Mouse (Mus musculus) kidney, postnatal 0 days (tissue): ENCODE data around the gene Icosl. TPM values are rescaled to one million over a fixed set of nuclear protein-coding genes. Genes with fewer than 3 reads are reported as not detected.

ENCODE experiments used
- ATAC-seq: fragments of 200-750 bp; cut with Nextera tagmentation; replicated peaks from 2 replicates; pipeline ENCODE4 v1.8.0; 2017; ENCODE audit warnings: low read depth, moderate number of reproducible peaks, moderate TSS enrichment, moderate library complexity; ENCODE audit not compliant: low FRiP score
- DNase-seq: peaks from one replicate; pipeline ENCODE4 v3.0.0-alpha.2; 2016; ENCODE audit warnings: low spot score
- H3K27ac ChIP-seq: fragments of 300-500 bp; sonication (generic); 2 replicates; pipeline ENCODE4 v1.5.1; 2014; ENCODE audit warnings: mild to moderate bottlenecking
- H3K27me3 ChIP-seq: fragments of 300-500 bp; sonication (generic); 2 replicates; pipeline ENCODE4 v1.6.1; 2014; ENCODE audit warnings: low read length, mixed read lengths; ENCODE audit not compliant: insufficient read depth
- H3K36me3 ChIP-seq: fragments of 300-500 bp; sonication (generic); 2 replicates; pipeline ENCODE4 v1.6.1; 2014; ENCODE audit warnings: low read length, mixed read lengths; ENCODE audit not compliant: insufficient read depth
- H3K4me1 ChIP-seq: fragments of 300-500 bp; sonication (generic); replicated peaks from 2 replicates; pipeline ENCODE4 v1.6.1; 2014; ENCODE audit warnings: antibody characterized with exemption, low read length, mixed read lengths; ENCODE audit not compliant: insufficient read depth
- H3K4me2 ChIP-seq: fragments of 300-500 bp; sonication (generic); 2 replicates; pipeline ENCODE4 v1.6.1; 2014; ENCODE audit warnings: mild to moderate bottlenecking, low read length, moderate library complexity, mixed read lengths
- H3K4me3 ChIP-seq: fragments of 300-500 bp; sonication (generic); replicated peaks from 2 replicates; pipeline ENCODE4 v1.5.1; 2014; ENCODE audit warnings: low read depth, low read length
- H3K9ac ChIP-seq: fragments of 300-500 bp; sonication (generic); 2 replicates; pipeline ENCODE4 v1.6.1; 2014; ENCODE audit warnings: low read depth, low read length
- H3K9me3 ChIP-seq: fragments of 300-500 bp; sonication (generic); replicated peaks from 2 replicates; pipeline ENCODE4 v1.6.1; 2016; ENCODE audit warnings: low read length, inconsistent platforms, mixed read lengths
- CTCF ChIP-seq: IDR thresholded peaks from 2 replicates; pipeline ENCODE4 v1.5.1; 2016; ENCODE audit warnings: antibody characterized with exemption, low read depth, mild to moderate bottlenecking, moderate library complexity
- WGBS: fragments of 180-500 bp; shearing (Covaris S2); extraction: QIAGEN DNeasy Blood & Tissue Kit; methylation state at CpG from one replicate; pipeline ENCODE4 v1.1.7; 2014; 5-methylcytosine and 5-hydroxymethylcytosine counted together
- polyA plus RNA-seq: library from polyadenylated mRNA; unstranded; fragments of >200 nt; fragmentation: Nextera tagmentation; extraction: Ambion mirVana; gene quantifications from 2 replicates; pipeline ENCODE4 v1.2.1, GENCODE M21; 2015

Gene Icosl
- polyA plus RNA-seq, 1 experiment from 2014 or later = 6.5 TPM

- ATAC-seq = no peak
- 92% methylated on average over 5 of the region's 5 CpGs for whole genome bisulfite sequencing
Measured at GRCm38 (mm10) chr10:78126311-78126710, 57.2 kb downstream of the Icosl start.

GRCm38 (mm10) chr10:78127046-78127870 is 58.2 kb downstream of the Icosl start:
- Histone ChIP-seq H3K9ac (no peak overlapping the region), H3K9me3 (no peaks in the 10 kb centered on the region), H3K27ac (no peak overlapping the region), H3K4me3 (no peak overlapping the region), H3K4me2 (no peak overlapping the region), H3K36me3 (no peaks in the 10 kb centered on the region), H3K27me3 (no peaks in the 10 kb centered on the region), H3K4me1 (no peaks in the 10 kb centered on the region)
- no peak; the same call in 1 of the 2 replicates for ATAC-seq
- DNase-seq = no peak
- WGBS = 74% methylated on average over 9 of the region's 9 CpGs
- TF ChIP-seq CTCF = no peak

More at GRCm38 (mm10) chr10:78126311-78126710, 57.2 kb downstream of the Icosl start:
- Histone ChIP-seq H3K9ac (no peak overlapping the region), H3K27me3 (no peaks in the 10 kb centered on the region), H3K27ac (no peak overlapping the region), H3K9me3 (no peaks in the 10 kb centered on the region), H3K4me3 (no peak overlapping the region), H3K4me1 (no peaks in the 10 kb centered on the region), H3K4me2 (no peak overlapping the region), H3K36me3 (no peaks in the 10 kb centered on the region)
- no peak for TF ChIP-seq CTCF
- DNase-seq = no peak

GRCm38 (mm10) chr10:78127931-78128330 is 58.8 kb downstream of the Icosl start:
- 50% methylated on average over 1 of the region's 1 CpGs for WGBS
- no peak overlapping the region for H3K4me2 ChIP-seq
- DNase-seq = no peak

GRCm38 (mm10) chr10:78128647-78129046 is 59.5 kb downstream of the Icosl start:
- Histone ChIP-seq H3K36me3 (no peaks in the 10 kb centered on the region), H3K4me2 (no peak overlapping the region), H3K9me3 (no peaks in the 10 kb centered on the region), H3K9ac (no peak overlapping the region), H3K27ac (no peak overlapping the region), H3K27me3 (no peaks in the 10 kb centered on the region), H3K4me3 (no peak overlapping the region), H3K4me1 (no peaks in the 10 kb centered on the region)
- ATAC-seq (no peak), DNase-seq (no peak)
- WGBS = 91% methylated on average over 2 of the region's 2 CpGs
- no peak for TF ChIP-seq CTCF

More at GRCm38 (mm10) chr10:78127931-78128330, 58.8 kb downstream of the Icosl start:
- no peak for TF ChIP-seq CTCF
- no peak for ATAC-seq
- H3K27ac ChIP-seq = no peak overlapping the region
- no peak overlapping the region for H3K9ac ChIP-seq
- no peaks in the 10 kb centered on the region for H3K4me1 ChIP-seq
- H3K9me3 ChIP-seq = no peaks in the 10 kb centered on the region
- H3K36me3 ChIP-seq = no peaks in the 10 kb centered on the region
- no peaks in the 10 kb centered on the region for H3K27me3 ChIP-seq
- H3K4me3 ChIP-seq = no peak overlapping the region

- no peak overlapping the region for H3K27ac ChIP-seq
- no peaks in the 10 kb centered on the region for H3K36me3 ChIP-seq
- no peak for ATAC-seq
- whole genome bisulfite sequencing = 57% methylated on average over 11 of the region's 11 CpGs
- H3K4me3 ChIP-seq = no peak overlapping the region
- no peak overlapping the region for H3K4me2 ChIP-seq
- H3K4me1 ChIP-seq = peaks cover under 1% of the 10 kb centered on the region; the same call in 1 of the 2 replicates
- no peaks in the 10 kb centered on the region for H3K27me3 ChIP-seq
- TF ChIP-seq CTCF = no peak
- no peaks in the 10 kb centered on the region for H3K9me3 ChIP-seq
- H3K9ac ChIP-seq = no peak overlapping the region
- no peak for DNase-seq
Measured at GRCm38 (mm10) chr10:78129423-78129822, 60.3 kb downstream of the Icosl start.

GRCm38 (mm10) chr10:78129998-78130397 is 60.9 kb downstream of the Icosl start:
- H3K27ac ChIP-seq = no peak overlapping the region
- no peak overlapping the region for H3K4me3 ChIP-seq
- H3K27me3 ChIP-seq = no peaks in the 10 kb centered on the region
- H3K4me2 ChIP-seq = no peak overlapping the region
- WGBS = 79% methylated on average over 4 of the region's 4 CpGs
- H3K9me3 ChIP-seq = no peaks in the 10 kb centered on the region
- TF ChIP-seq CTCF = no peak
- H3K36me3 ChIP-seq = no peaks in the 10 kb centered on the region
- peaks cover 6% of the 10 kb centered on the region for H3K4me1 ChIP-seq
- H3K9ac ChIP-seq = no peak overlapping the region
- no peak for DNase-seq
- no peak for ATAC-seq

Other genes with a start within 250 kb of the Icosl start
- gene Krtap10-4, start 242.2 kb upstream of the Icosl start, polyA plus RNA-seq = not detected in 2 replicates
- gene Krtap10-10, start 233.4 kb upstream of the Icosl start, polyA plus RNA-seq = not detected in 2 replicates
- gene Gm36176, start 222.5 kb upstream of the Icosl start, polyA plus RNA-seq = not detected in 2 replicates
- not detected in 2 replicates for gene Gm10318, start 216.4 kb upstream of the Icosl start, polyA plus RNA-seq
- not detected in 2 replicates for gene Gm3285, start 207.3 kb upstream of the Icosl start, polyA plus RNA-seq
- 2.9 and 3.0 TPM in 2 replicates for gene Lrrc3, start 166.8 kb upstream of the Icosl start, polyA plus RNA-seq
- gene Trpm2, start 98.7 kb upstream of the Icosl start, polyA plus RNA-seq = 0.20 and 0.40 TPM in 2 replicates
- 29.8 and 32.0 TPM in 2 replicates for gene 1810043G02Rik, start 90.8 kb upstream of the Icosl start, polyA plus RNA-seq
- 78.8 and 86.6 TPM in 2 replicates for gene Pfkl, start 59.2 kb upstream of the Icosl start, polyA plus RNA-seq
- gene Dnmt3l, start 27.4 kb upstream of the Icosl start, polyA plus RNA-seq = 0.48 and 0.62 TPM in 2 replicates
- 0.34 and 0.40 TPM in 2 replicates for gene Aire, start 25.7 kb upstream of the Icosl start, polyA plus RNA-seq
- gene D10Jhu81e, start 100.5 kb downstream of the Icosl start, polyA plus RNA-seq = 55.9 and 60.9 TPM in 2 replicates
- gene Pwp2, start 115.8 kb downstream of the Icosl start, polyA plus RNA-seq = 13.2 and 13.6 TPM in 2 replicates
- 17.9 and 21.9 TPM in 2 replicates for gene Trappc10, start 175.3 kb downstream of the Icosl start, polyA plus RNA-seq